Mouse (Mus musculus) heart, adult 11 months (tissue): ENCODE data around the gene Gzf1.

Source experiments
- DNase-seq: peaks from one replicate; pipeline ENCODE4 v3.0.0; 2022

Gene Gzf1

GRCm38 (mm10) chr2:148706409-148707201 lies 25.8 kb downstream of the Gzf1 start:
- DNase-seq, result peak; percentile 85

GRCm38 (mm10) chr2:148707202-148707530 lies 26.3 kb downstream of the Gzf1 start:
- peak; percentile 79 for DNase-seq

GRCm38 (mm10) chr2:148712326-148712725 lies 31.5 kb downstream of the Gzf1 start:
- DNase-seq, result peak; percentile 75

GRCm38 (mm10) chr2:148717072-148717471 lies 36.2 kb downstream of the Gzf1 start:
- peak; percentile 60 for DNase-seq

GRCm38 (mm10) chr2:148719271-148719995 lies 38.6 kb downstream of the Gzf1 start:
- DNase-seq, result no peak

- peak; percentile 92 for DNase-seq
Observed at GRCm38 (mm10) chr2:148731614-148732326, 50.9 kb downstream of the Gzf1 start.

GRCm38 (mm10) chr2:148732327-148733000 lies 51.6 kb downstream of the Gzf1 start, which contains the start of gene Napb:
TSS of gene Napb (minus strand) at chr2:148732467.
- DNase-seq, result peak; percentile 100
